Mouse (Mus musculus) heart, embryonic 13.5 days (tissue): ENCODE measurements around the gene Supt5. TPM values are rescaled to one million over a fixed set of nuclear protein-coding genes. Genes with fewer than 3 reads are reported as not detected.

Source experiments
- ATAC-seq: fragments of 200-750 bp; cut with Nextera tagmentation; 2 replicates; pipeline ENCODE4 v1.8.0; 2017; ENCODE audit warnings: moderate TSS enrichment; ENCODE audit not compliant: insufficient number of reproducible peaks, low FRiP score, low TSS enrichment; ENCODE audit errors: extremely low read depth
- H3K27ac ChIP-seq: fragments of 300-500 bp; sonication (generic); replicated peaks from 2 replicates; pipeline ENCODE4 v1.5.1; 2015; ENCODE audit warnings: moderate library complexity, mild to moderate bottlenecking, inconsistent platforms
- H3K27me3 ChIP-seq: fragments of 300-500 bp; sonication (generic); replicated peaks from 2 replicates; pipeline ENCODE4 v1.6.1; 2015; ENCODE audit warnings: mild to moderate bottlenecking, inconsistent platforms
- H3K36me3 ChIP-seq: fragments of 300-500 bp; sonication (generic); 2 replicates; pipeline ENCODE4 v1.6.1; 2015; ENCODE audit warnings: mild to moderate bottlenecking, inconsistent platforms
- H3K4me1 ChIP-seq: fragments of 300-500 bp; sonication (generic); 2 replicates; pipeline ENCODE4 v1.6.1; 2015; ENCODE audit warnings: inconsistent platforms
- H3K4me2 ChIP-seq: fragments of 300-500 bp; sonication (generic); 2 replicates; pipeline ENCODE4 v1.6.1; 2015; ENCODE audit warnings: inconsistent platforms, mild to moderate bottlenecking, moderate library complexity
- H3K4me3 ChIP-seq: fragments of 300-500 bp; sonication (generic); 2 replicates; pipeline ENCODE4 v1.5.1; 2015; ENCODE audit warnings: moderate library complexity, mild to moderate bottlenecking, inconsistent platforms
- H3K9ac ChIP-seq: fragments of 300-500 bp; sonication (generic); 2 replicates; pipeline ENCODE4 v1.6.1; 2015; ENCODE audit warnings: inconsistent platforms, mild to moderate bottlenecking, moderate library complexity
- H3K9me3 ChIP-seq: fragments of 300-500 bp; sonication (generic); 2 replicates; pipeline ENCODE4 v1.6.1; 2016; ENCODE audit warnings: inconsistent platforms
- WGBS: fragments of 180-500 bp; shearing (Covaris S2); methylation state at CpG from one replicate; pipeline ENCODE4 v1.1.7; 2015; ENCODE audit warnings: mixed read lengths; 5-methylcytosine and 5-hydroxymethylcytosine counted together
- polyA plus RNA-seq: library from polyadenylated mRNA; unstranded; fragments of >200 nt; fragmentation: Nextera tagmentation; extraction: Ambion mirVana; gene quantifications from 2 replicates; pipeline ENCODE4 v1.2.1, GENCODE M21; 2015

Gene Supt5
- polyA plus RNA-seq, 1 experiment from 2014 or later, result 60.1 TPM

- H3K4me2 ChIP-seq, result peak overlapping the region; percentile 88
- H3K27ac ChIP-seq, result peak overlapping the region; percentile 100
- ATAC-seq, result peak; percentile 14
- no peaks in the 10 kb centered on the region for H3K9me3 ChIP-seq
- peaks cover 70% of the 10 kb centered on the region for H3K4me1 ChIP-seq
- H3K9ac ChIP-seq, result peak overlapping the region; percentile 85
- H3K27me3 ChIP-seq, result no peaks in the 10 kb centered on the region
- peak overlapping the region; percentile 46 for H3K4me3 ChIP-seq
- H3K36me3 ChIP-seq, result peaks cover 28% of the 10 kb centered on the region
- WGBS, result 5% methylated on average over 30 of the region's 30 CpGs
Observed at GRCm38 (mm10) chr7:28381017-28381790, 42.7 kb upstream of the Supt5 start.

- peak within 1 kb of the TSS; percentile 87 for H3K4me3 ChIP-seq
- peaks cover 73% of the 10 kb centered on the region for H3K4me1 ChIP-seq
- H3K36me3 ChIP-seq, result peaks cover 20% of the 10 kb centered on the region
- H3K9me3 ChIP-seq, result no peaks in the 10 kb centered on the region
- 45% methylated on average over 17 of the region's 17 CpGs for WGBS
- peak within 1 kb of the TSS; percentile 98 for H3K9ac ChIP-seq
- peak within 1 kb of the TSS; percentile 88 for H3K4me2 ChIP-seq
- no peaks in the 10 kb centered on the region for H3K27me3 ChIP-seq
- peak within 1 kb of the TSS; percentile 100 for H3K27ac ChIP-seq
- no peak for ATAC-seq
Observed at GRCm38 (mm10) chr7:28380237-28381016, 41.9 kb upstream of the Supt5 start, which contains the start of gene Zfp36. Gene Zfp36 (minus strand): TSS chr7:28380253.

GRCm38 (mm10) chr7:28378769-28379651 lies 40.5 kb upstream of the Supt5 start:
- Histone ChIP-seq H3K27ac (peak overlapping the region; percentile 100), H3K4me3 (peak overlapping the region; percentile 87), H3K4me1 (peaks cover 82% of the 10 kb centered on the region), H3K36me3 (peaks cover 14% of the 10 kb centered on the region), H3K9me3 (no peaks in the 10 kb centered on the region), H3K4me2 (peak overlapping the region; percentile 88), H3K27me3 (no peaks in the 10 kb centered on the region), H3K9ac (peak overlapping the region; percentile 98)
- WGBS, result under 1% methylated on average over 53 of the region's 53 CpGs
- ATAC-seq, result peak; percentile 46

- H3K4me2 ChIP-seq, result peak overlapping the region; percentile 88
- no peaks in the 10 kb centered on the region for H3K27me3 ChIP-seq
- ATAC-seq, result no peak
- peaks cover 78% of the 10 kb centered on the region for H3K4me1 ChIP-seq
- H3K27ac ChIP-seq, result peak overlapping the region; percentile 100
- peak overlapping the region; percentile 87 for H3K4me3 ChIP-seq
- whole genome bisulfite sequencing, result 20% methylated on average over 32 of the region's 32 CpGs
- H3K9me3 ChIP-seq, result no peaks in the 10 kb centered on the region
- H3K36me3 ChIP-seq, result peaks cover 14% of the 10 kb centered on the region
- H3K9ac ChIP-seq, result peak overlapping the region; percentile 98
Observed at GRCm38 (mm10) chr7:28378066-28378690, 39.6 kb upstream of the Supt5 start.

GRCm38 (mm10) chr7:28377190-28378065 lies 38.9 kb upstream of the Supt5 start:
- H3K36me3 ChIP-seq, result peaks cover 14% of the 10 kb centered on the region
- peak overlapping the region; percentile 87 for H3K4me3 ChIP-seq
- peak overlapping the region; percentile 88 for H3K4me2 ChIP-seq
- peak overlapping the region; percentile 100 for H3K27ac ChIP-seq
- no peaks in the 10 kb centered on the region for H3K27me3 ChIP-seq
- H3K9ac ChIP-seq, result peak overlapping the region; percentile 98
- WGBS, result 59% methylated on average over 18 of the region's 18 CpGs
- H3K9me3 ChIP-seq, result no peaks in the 10 kb centered on the region
- peaks cover 71% of the 10 kb centered on the region for H3K4me1 ChIP-seq
- ATAC-seq, result no peak

GRCm38 (mm10) chr7:28376011-28376771 lies 37.6 kb upstream of the Supt5 start:
- ATAC-seq, result no peak

DNA sequence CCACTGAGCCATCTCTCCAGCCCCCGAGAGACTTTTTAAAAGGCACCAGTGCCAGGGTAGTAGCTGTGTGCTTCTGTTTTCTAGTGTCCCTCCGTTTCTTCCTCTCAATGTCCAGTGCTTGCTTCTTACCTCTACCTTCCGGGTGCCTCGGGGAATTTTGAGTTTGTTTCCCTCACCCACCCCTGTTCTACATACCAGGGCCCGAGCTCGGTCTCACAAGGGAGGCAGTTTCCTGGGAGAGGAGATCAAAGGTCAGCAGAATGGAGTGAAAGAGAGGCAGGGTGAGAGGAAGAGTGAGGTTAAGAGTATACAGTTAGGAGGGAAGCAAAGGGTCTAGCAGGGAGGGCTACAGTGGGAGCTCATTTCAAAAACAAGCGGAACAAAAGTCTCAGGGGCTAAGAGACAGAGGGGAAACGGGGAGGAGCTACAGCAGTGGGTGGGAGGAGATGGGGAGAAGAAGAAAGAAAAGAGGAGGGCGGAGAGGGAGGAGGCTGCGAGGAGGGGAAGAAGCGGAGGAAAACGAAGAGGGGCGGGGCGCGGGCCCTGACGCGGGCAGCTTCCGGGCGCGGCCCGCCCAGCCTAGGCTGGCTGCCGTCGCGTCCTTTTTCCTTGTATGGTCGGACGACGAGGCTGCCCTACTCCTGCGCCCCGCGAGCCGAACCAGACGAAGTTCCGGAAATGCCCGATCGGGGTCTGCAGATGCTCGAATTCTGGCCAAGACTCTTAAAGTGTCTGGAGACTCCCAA lies 36.8 kb upstream of the Supt5 start:
- Histone ChIP-seq H3K4me2 (peak overlapping the region; percentile 88), H3K4me3 (peak overlapping the region; percentile 87), H3K9ac (peak overlapping the region; percentile 98), H3K4me1 (peaks cover 59% of the 10 kb centered on the region), H3K36me3 (peaks cover 15% of the 10 kb centered on the region), H3K27ac (peak overlapping the region; percentile 100), H3K27me3 (no peaks in the 10 kb centered on the region), H3K9me3 (no peaks in the 10 kb centered on the region)
- peak; percentile 40 for ATAC-seq
- WGBS, result under 1% methylated on average over 35 of the region's 36 CpGs

More at GRCm38 (mm10) chr7:28376011-28376771, 37.6 kb upstream of the Supt5 start:
- Histone ChIP-seq H3K36me3 (peaks cover 14% of the 10 kb centered on the region), H3K27me3 (no peaks in the 10 kb centered on the region), H3K9ac (peak overlapping the region; percentile 98), H3K4me2 (peak overlapping the region; percentile 88), H3K4me1 (peaks cover 60% of the 10 kb centered on the region), H3K27ac (peak overlapping the region; percentile 100), H3K4me3 (peak overlapping the region; percentile 87), H3K9me3 (no peaks in the 10 kb centered on the region)
- WGBS, result 3% methylated on average over 30 of the region's 30 CpGs

DNA sequence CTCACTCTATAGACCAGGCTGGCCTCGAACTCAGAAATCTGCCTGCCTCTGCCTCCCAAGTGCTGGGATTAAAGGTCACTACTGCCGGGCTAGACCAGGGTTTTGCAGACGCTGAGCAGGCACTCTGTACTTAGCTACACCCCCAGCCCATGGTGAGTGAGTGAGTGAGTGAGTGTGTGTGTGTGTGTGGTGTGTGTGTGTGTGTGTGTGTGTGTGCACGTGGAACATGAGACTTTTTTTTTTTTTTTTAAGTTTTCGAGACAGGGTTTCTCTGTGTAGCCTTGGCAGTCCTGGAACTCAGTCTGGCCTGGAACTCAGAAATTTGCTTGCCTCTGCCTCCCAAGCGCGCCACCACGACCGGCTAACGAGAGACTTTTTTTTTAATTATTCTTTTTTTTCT lies 36.1 kb upstream of the Supt5 start:
- H3K9me3 ChIP-seq, result no peaks in the 10 kb centered on the region
- no peaks in the 10 kb centered on the region for H3K27me3 ChIP-seq
- H3K4me1 ChIP-seq, result peaks cover 59% of the 10 kb centered on the region
- H3K4me3 ChIP-seq, result peak overlapping the region; percentile 87
- H3K4me2 ChIP-seq, result peak overlapping the region; percentile 88
- 81% methylated on average over 10 of the region's 10 CpGs for WGBS
- H3K27ac ChIP-seq, result peak overlapping the region; percentile 100
- H3K9ac ChIP-seq, result peak overlapping the region; percentile 98
- no peak for ATAC-seq
- H3K36me3 ChIP-seq, result peaks cover 22% of the 10 kb centered on the region
